Mouse (Mus musculus): ENCODE measurements around the gene Ereg. TPM values are rescaled to one million over a fixed set of nuclear protein-coding genes. Genes with fewer than 3 reads are reported as not detected.
A peak's percentile ranks its signal among the peaks of the same experiment; 100 is the strongest.

The Ereg gene
- not detected in 2 replicates for polyA plus RNA-seq (2015; fragmentation: Nextera tagmentation; extraction: Ambion mirVana)

DNA sequence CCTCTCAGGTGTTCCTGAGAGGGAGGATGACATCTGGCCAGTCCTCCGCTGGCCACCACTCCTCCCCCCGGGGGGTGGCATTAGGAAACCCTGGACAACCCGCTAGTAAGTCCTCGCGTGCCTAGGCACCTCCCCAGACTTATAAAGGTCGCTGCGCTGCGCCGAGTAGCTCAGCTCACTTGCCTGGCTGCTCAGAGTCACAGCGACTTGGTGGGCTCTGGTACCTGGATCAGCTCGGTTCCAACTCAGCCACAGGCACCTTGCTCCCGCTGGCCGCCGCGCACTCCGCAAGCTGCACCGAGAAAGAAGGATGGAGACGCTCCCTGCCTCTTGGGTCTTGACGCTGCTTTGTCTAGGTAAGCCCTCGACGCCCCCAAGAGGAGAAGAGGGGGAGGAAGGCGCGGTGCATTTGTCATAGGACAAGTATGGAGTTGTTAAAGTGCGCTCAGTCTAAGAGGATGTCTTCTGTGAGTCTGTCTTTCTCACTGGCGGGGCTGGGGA lies at the start of gene Ereg:
Gene Ereg (plus strand): TSS at position 173 of the 501 bp plus-strand sequence.
- ATAC-seq: peak; percentile 69
- Histone ChIP-seq H3K4me2 (ENCODE audit: low read length) (peak within 1 kb of the TSS; percentile 61), H3K4me1 (replicated peaks; ENCODE audit: control insufficient read depth, insufficient read depth, low read length) (peaks cover 5% of the 10 kb centered on the region; the same call in 1 of the 2 replicates), H3K4me3 (replicated peaks; ENCODE audit: low read length) (peak within 1 kb of the TSS; percentile 36), H3K36me3 (ENCODE audit: control insufficient read depth, insufficient read depth) (no peaks in the 10 kb centered on the region), H3K9me3 (ENCODE audit: control insufficient read depth, low read length) (no peaks in the 10 kb centered on the region), H3K9ac (replicated peaks; ENCODE audit: low read depth, low read length) (peak within 1 kb of the TSS; percentile 38; the same call in 1 of the 2 replicates), H3K27ac (ENCODE audit: low read length) (no peak within 1 kb of the TSS), H3K27me3 (replicated peaks; ENCODE audit: control insufficient read depth, insufficient read depth, low read length) (no peaks in the 10 kb centered on the region; the same call in 1 of the 2 replicates)
- 2% methylated on average over 25 of the region's 25 CpGs for WGBS

DNA sequence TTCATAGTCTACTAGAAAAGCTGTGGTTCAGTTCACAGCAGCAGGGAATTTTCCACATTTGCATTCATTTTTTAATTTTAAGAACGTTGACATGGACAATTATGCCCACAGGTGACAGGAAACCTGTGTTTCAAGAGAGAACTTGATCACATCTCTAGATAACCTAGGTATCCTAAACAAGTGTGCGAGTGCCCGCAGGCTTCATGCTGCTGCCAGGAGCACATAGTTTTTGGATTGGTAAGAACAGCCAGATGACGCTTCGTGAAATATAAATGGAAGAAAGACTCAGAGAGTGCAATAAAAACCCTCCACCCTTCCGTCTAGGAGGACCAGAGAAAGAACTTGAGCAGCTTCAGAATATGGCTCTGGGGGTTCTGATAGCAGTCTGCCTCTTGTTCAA lies 47.3 kb upstream of the Ereg start, which contains the start of gene Epgn:
Gene Epgn (plus strand): TSS at position 301 of the 400 bp plus-strand sequence.
- no peaks in the 10 kb centered on the region for H3K36me3 ChIP-seq (ENCODE audit: control insufficient read depth, insufficient read depth)
- no peak within 1 kb of the TSS for H3K4me3 ChIP-seq (replicated peaks; ENCODE audit: low read length)
- H3K27me3 ChIP-seq (replicated peaks; ENCODE audit: control insufficient read depth, insufficient read depth, low read length): no peaks in the 10 kb centered on the region
- H3K9ac ChIP-seq (replicated peaks; ENCODE audit: low read depth, low read length): no peak within 1 kb of the TSS
- H3K4me2 ChIP-seq (ENCODE audit: low read length): no peak within 1 kb of the TSS
- H3K4me1 ChIP-seq (replicated peaks; ENCODE audit: control insufficient read depth, insufficient read depth, low read length): no peaks in the 10 kb centered on the region
- H3K27ac ChIP-seq (ENCODE audit: low read length): no peak within 1 kb of the TSS
- no peaks in the 10 kb centered on the region for H3K9me3 ChIP-seq (ENCODE audit: control insufficient read depth, low read length)
- ATAC-seq: no peak
- 90% methylated on average over 6 of the region's 6 CpGs for WGBS

DNA sequence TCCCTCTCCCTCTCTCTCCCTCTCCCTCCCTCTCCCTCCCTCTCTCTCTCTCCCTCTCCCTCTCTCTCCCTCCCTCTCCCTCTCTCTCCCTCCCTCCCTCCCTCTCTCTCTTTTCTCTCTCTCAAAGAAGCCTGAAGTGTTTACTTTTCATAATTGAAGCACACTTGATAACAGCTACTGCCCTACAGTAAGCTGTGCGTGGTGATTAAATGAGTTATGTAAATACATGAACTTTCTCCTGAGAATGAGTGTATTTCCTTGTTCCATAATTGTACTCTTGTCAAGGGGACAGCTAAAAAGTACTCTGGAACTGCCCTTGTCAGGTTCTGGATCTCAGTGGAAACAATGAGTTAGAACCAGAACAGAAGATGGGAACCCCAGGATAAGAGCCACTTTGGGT lies 46.6 kb upstream of the Ereg start:
- no peak overlapping the region for H3K9ac ChIP-seq (replicated peaks; ENCODE audit: low read depth, low read length)
- H3K27ac ChIP-seq (ENCODE audit: low read length): no peak overlapping the region
- no peaks in the 10 kb centered on the region for H3K9me3 ChIP-seq (ENCODE audit: control insufficient read depth, low read length)
- H3K4me3 ChIP-seq (replicated peaks; ENCODE audit: low read length): no peak overlapping the region
- no peak overlapping the region for H3K4me2 ChIP-seq (ENCODE audit: low read length)
- no peaks in the 10 kb centered on the region for H3K27me3 ChIP-seq (replicated peaks; ENCODE audit: control insufficient read depth, insufficient read depth, low read length)
- H3K4me1 ChIP-seq (replicated peaks; ENCODE audit: control insufficient read depth, insufficient read depth, low read length): no peaks in the 10 kb centered on the region
- H3K36me3 ChIP-seq (ENCODE audit: control insufficient read depth, insufficient read depth): no peaks in the 10 kb centered on the region
- WGBS: 64% methylated on average over 1 of the region's 1 CpGs
- no peak for ATAC-seq

- no peaks in the 10 kb centered on the region for H3K36me3 ChIP-seq (ENCODE audit: control insufficient read depth, insufficient read depth)
- WGBS: 97% methylated on average over 2 of the region's 2 CpGs
- H3K27ac ChIP-seq (ENCODE audit: low read length): no peak overlapping the region
- ATAC-seq: no peak
- H3K4me3 ChIP-seq (replicated peaks; ENCODE audit: low read length): no peak overlapping the region
- no peaks in the 10 kb centered on the region for H3K9me3 ChIP-seq (ENCODE audit: control insufficient read depth, low read length)
- no peak overlapping the region for H3K4me2 ChIP-seq (ENCODE audit: low read length)
- H3K9ac ChIP-seq (replicated peaks; ENCODE audit: low read depth, low read length): no peak overlapping the region
- no peaks in the 10 kb centered on the region for H3K4me1 ChIP-seq (replicated peaks; ENCODE audit: control insufficient read depth, insufficient read depth, low read length)
- no peaks in the 10 kb centered on the region for H3K27me3 ChIP-seq (replicated peaks; ENCODE audit: control insufficient read depth, insufficient read depth, low read length)
These were observed 43.8 kb upstream of the Ereg start for GRCm38 (mm10) chr5:91030629-91031028.

DNA sequence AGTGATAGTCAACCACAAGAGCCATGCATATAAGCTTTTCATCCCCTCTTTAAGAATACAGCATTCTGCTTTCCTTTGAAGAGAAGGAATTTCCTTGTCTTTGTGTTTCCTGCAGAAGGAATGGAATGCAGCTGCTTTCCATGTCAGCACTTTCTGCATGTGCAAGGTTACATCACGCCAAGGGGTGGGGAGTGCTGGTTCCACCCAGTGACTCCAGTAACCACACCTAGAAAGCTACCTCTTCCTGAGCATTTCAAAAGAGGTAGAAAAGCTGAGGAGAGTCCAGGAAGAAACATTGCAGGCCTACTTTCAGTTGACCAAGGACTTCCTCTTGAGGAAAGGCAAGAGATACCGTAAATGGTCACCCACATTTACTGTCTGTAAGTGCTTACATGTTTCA lies 39.1 kb upstream of the Ereg start:
- no peak for ATAC-seq
- Histone ChIP-seq H3K4me1 (replicated peaks; ENCODE audit: control insufficient read depth, insufficient read depth, low read length) (no peaks in the 10 kb centered on the region), H3K9me3 (ENCODE audit: control insufficient read depth, low read length) (no peaks in the 10 kb centered on the region), H3K4me3 (replicated peaks; ENCODE audit: low read length) (no peak overlapping the region), H3K27ac (ENCODE audit: low read length) (no peak overlapping the region), H3K36me3 (ENCODE audit: control insufficient read depth, insufficient read depth) (no peaks in the 10 kb centered on the region), H3K4me2 (ENCODE audit: low read length) (no peak overlapping the region), H3K9ac (replicated peaks; ENCODE audit: low read depth, low read length) (no peak overlapping the region), H3K27me3 (replicated peaks; ENCODE audit: control insufficient read depth, insufficient read depth, low read length) (no peaks in the 10 kb centered on the region)
- 87% methylated on average over 2 of the region's 2 CpGs for WGBS

- WGBS: 84% methylated on average over 4 of the region's 4 CpGs
- no peak overlapping the region for H3K4me2 ChIP-seq (ENCODE audit: low read length)
These were observed 37.8 kb upstream of the Ereg start for GRCm38 (mm10) chr5:91036628-91037027.

DNA sequence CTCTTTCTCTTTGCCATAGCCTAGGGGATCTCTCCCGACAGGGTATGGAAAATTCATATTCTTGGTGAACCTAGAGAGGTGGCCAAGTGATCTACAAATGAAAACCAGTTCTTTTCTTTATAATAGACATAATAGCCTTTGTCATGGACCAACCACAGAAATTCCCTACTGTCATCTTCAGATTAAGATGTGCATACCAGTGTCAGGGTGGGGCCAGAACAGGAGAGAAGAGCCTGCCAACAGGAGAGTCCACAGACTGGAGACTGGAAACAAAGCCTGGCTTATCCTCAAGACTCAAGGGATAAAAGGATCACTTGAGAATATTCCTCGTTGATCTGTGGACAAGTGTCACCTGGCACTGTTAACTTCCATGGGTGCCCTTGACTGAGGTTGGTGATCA lies 36.7 kb upstream of the Ereg start:
- no peaks in the 10 kb centered on the region for H3K36me3 ChIP-seq (ENCODE audit: control insufficient read depth, insufficient read depth)
- H3K4me3 ChIP-seq (replicated peaks; ENCODE audit: low read length): no peak overlapping the region
- ATAC-seq: no peak

More at GRCm38 (mm10) chr5:91036628-91037027, 37.8 kb upstream of the Ereg start:
- Histone ChIP-seq H3K27ac (ENCODE audit: low read length) (no peak overlapping the region), H3K36me3 (ENCODE audit: control insufficient read depth, insufficient read depth) (no peaks in the 10 kb centered on the region), H3K4me3 (replicated peaks; ENCODE audit: low read length) (no peak overlapping the region), H3K4me1 (replicated peaks; ENCODE audit: control insufficient read depth, insufficient read depth, low read length) (no peaks in the 10 kb centered on the region), H3K27me3 (replicated peaks; ENCODE audit: control insufficient read depth, insufficient read depth, low read length) (no peaks in the 10 kb centered on the region), H3K9ac (replicated peaks; ENCODE audit: low read depth, low read length) (no peak overlapping the region), H3K9me3 (ENCODE audit: control insufficient read depth, low read length) (no peaks in the 10 kb centered on the region)
- no peak for ATAC-seq

DNA sequence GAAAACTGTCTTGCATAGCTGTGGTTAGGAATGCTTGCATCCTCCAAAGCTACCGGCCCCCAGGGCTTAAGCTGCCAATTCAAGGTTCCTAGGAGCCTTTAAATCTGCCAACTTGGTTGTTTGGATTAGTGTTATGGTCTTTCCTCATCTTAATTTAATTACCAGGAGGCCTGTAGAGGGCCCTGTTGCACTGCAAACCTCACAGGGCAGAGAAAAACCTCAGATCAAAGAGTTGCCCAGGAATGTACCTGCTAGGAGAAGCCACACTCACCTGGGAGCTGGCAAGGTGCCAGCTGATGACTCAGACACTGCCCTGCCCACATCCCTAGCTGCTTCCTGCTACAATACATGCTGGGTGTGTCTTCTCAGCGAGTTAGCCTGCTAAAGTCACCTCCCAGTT lies 35.9 kb upstream of the Ereg start:
- Histone ChIP-seq H3K27ac (ENCODE audit: low read length) (no peak overlapping the region), H3K27me3 (replicated peaks; ENCODE audit: control insufficient read depth, insufficient read depth, low read length) (no peaks in the 10 kb centered on the region), H3K4me3 (replicated peaks; ENCODE audit: low read length) (no peak overlapping the region), H3K9me3 (ENCODE audit: control insufficient read depth, low read length) (no peaks in the 10 kb centered on the region), H3K4me2 (ENCODE audit: low read length) (no peak overlapping the region), H3K36me3 (ENCODE audit: control insufficient read depth, insufficient read depth) (no peaks in the 10 kb centered on the region), H3K4me1 (replicated peaks; ENCODE audit: control insufficient read depth, insufficient read depth, low read length) (no peaks in the 10 kb centered on the region), H3K9ac (replicated peaks; ENCODE audit: low read depth, low read length) (no peak overlapping the region)
- no peak for ATAC-seq
- 15% methylated on average over 2 of the region's 2 CpGs for WGBS

More for the DNA sequence above, 36.7 kb upstream of the Ereg start:
- H3K9ac ChIP-seq (replicated peaks; ENCODE audit: low read depth, low read length): no peak overlapping the region
- H3K27me3 ChIP-seq (replicated peaks; ENCODE audit: control insufficient read depth, insufficient read depth, low read length): no peaks in the 10 kb centered on the region
- no peak overlapping the region for H3K27ac ChIP-seq (ENCODE audit: low read length)
- no peaks in the 10 kb centered on the region for H3K4me1 ChIP-seq (replicated peaks; ENCODE audit: control insufficient read depth, insufficient read depth, low read length)
- 83% methylated on average over 2 of the region's 2 CpGs for WGBS
- H3K4me2 ChIP-seq (ENCODE audit: low read length): no peak overlapping the region
- H3K9me3 ChIP-seq (ENCODE audit: control insufficient read depth, low read length): no peaks in the 10 kb centered on the region

- H3K9me3 ChIP-seq (ENCODE audit: control insufficient read depth, low read length): no peaks in the 10 kb centered on the region
- H3K27ac ChIP-seq (ENCODE audit: low read length): no peak overlapping the region
- H3K4me1 ChIP-seq (replicated peaks; ENCODE audit: control insufficient read depth, insufficient read depth, low read length): no peaks in the 10 kb centered on the region
- WGBS: 83% methylated on average over 2 of the region's 2 CpGs
- no peak overlapping the region for H3K9ac ChIP-seq (replicated peaks; ENCODE audit: low read depth, low read length)
- no peaks in the 10 kb centered on the region for H3K27me3 ChIP-seq (replicated peaks; ENCODE audit: control insufficient read depth, insufficient read depth, low read length)
- H3K36me3 ChIP-seq (ENCODE audit: control insufficient read depth, insufficient read depth): no peaks in the 10 kb centered on the region
- H3K4me3 ChIP-seq (replicated peaks; ENCODE audit: low read length): no peak overlapping the region
- H3K4me2 ChIP-seq (ENCODE audit: low read length): no peak overlapping the region
- no peak for ATAC-seq
These were observed 35.5 kb upstream of the Ereg start for GRCm38 (mm10) chr5:91038963-91039362.

DNA sequence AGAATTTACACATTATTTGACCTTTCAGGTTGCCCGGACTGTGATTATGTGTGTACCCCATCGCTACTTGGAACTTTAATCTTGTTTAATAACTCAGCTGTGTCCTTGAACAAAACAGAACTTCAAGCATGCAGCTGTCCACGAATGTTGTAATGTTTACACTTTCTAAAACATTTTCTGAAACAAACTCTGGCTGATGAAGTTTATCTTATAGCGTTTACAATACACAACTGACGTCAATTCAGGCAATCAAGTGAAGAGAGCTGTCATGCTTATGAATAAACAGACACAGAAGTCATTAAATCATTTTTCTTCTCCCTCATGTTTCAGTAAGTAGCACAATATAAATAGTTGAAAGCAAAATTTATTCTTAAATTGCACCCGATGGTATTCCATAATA lies 26.4 kb upstream of the Ereg start:
- no peak for ATAC-seq
- Histone ChIP-seq H3K9ac (replicated peaks; ENCODE audit: low read depth, low read length) (no peak overlapping the region), H3K4me3 (replicated peaks; ENCODE audit: low read length) (no peak overlapping the region), H3K27me3 (replicated peaks; ENCODE audit: control insufficient read depth, insufficient read depth, low read length) (no peaks in the 10 kb centered on the region), H3K36me3 (ENCODE audit: control insufficient read depth, insufficient read depth) (no peaks in the 10 kb centered on the region), H3K4me1 (replicated peaks; ENCODE audit: control insufficient read depth, insufficient read depth, low read length) (no peaks in the 10 kb centered on the region), H3K4me2 (ENCODE audit: low read length) (no peak overlapping the region), H3K27ac (ENCODE audit: low read length) (no peak overlapping the region), H3K9me3 (ENCODE audit: control insufficient read depth, low read length) (no peaks in the 10 kb centered on the region)
- 75% methylated on average over 6 of the region's 6 CpGs for WGBS
